Mouse (Mus musculus): ENCODE measurements around the gene Kcng3. TPM values are rescaled to one million over a fixed set of nuclear protein-coding genes. Genes with fewer than 3 reads are reported as not detected.

Kcng3 gene
- polyA plus RNA-seq, 1 experiment from 2014 or later, result not detected

- H3K4me2 ChIP-seq (ENCODE audit: low read length), result no peak overlapping the region
- H3K9me3 ChIP-seq (ENCODE audit: control insufficient read depth, low read length), result no peaks in the 10 kb centered on the region
- no peaks in the 10 kb centered on the region for H3K27me3 ChIP-seq (replicated peaks; ENCODE audit: control insufficient read depth, insufficient read depth, low read length)
- no peak overlapping the region for H3K9ac ChIP-seq (ENCODE audit: low read depth, low read length)
- no peaks in the 10 kb centered on the region for H3K4me1 ChIP-seq (ENCODE audit: control insufficient read depth, insufficient read depth, low read depth, low read length)
- H3K36me3 ChIP-seq (ENCODE audit: control insufficient read depth, insufficient read depth, low read length), result no peaks in the 10 kb centered on the region
- WGBS, result 83% methylated on average over 13 of the region's 13 CpGs
- no peak overlapping the region for H3K4me3 ChIP-seq (ENCODE audit: low read length)
- no peak overlapping the region for H3K27ac ChIP-seq (ENCODE audit: low read depth, low read length)
- ATAC-seq, result no peak
These were observed 23.0 kb upstream of the Kcng3 start for GRCm38 (mm10) chr17:83654651-83655136.

DNA sequence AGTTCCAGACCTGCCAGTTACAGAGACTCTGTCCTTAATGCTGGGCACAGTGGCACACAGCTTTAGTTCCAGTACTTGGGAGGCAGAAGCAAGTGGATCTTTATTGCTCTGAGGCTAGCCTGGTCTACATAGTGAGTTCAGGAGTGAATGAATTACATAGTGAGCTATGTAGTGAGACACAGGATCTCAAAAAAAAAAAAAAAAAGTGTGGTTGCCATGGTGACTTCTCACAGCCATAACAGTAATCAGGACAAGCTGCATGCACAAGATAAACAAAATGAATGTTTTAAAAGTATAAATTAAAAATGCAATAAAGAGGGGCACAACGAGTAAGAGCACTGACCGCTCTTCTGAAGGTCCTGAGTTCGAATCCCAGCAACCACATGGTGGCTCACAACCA lies 21.9 kb upstream of the Kcng3 start:
- no peak overlapping the region for H3K9ac ChIP-seq (ENCODE audit: low read depth, low read length)
- ATAC-seq, result no peak
- H3K36me3 ChIP-seq (ENCODE audit: control insufficient read depth, insufficient read depth, low read length), result no peaks in the 10 kb centered on the region
- H3K4me1 ChIP-seq (ENCODE audit: control insufficient read depth, insufficient read depth, low read depth, low read length), result no peaks in the 10 kb centered on the region
- H3K27me3 ChIP-seq (replicated peaks; ENCODE audit: control insufficient read depth, insufficient read depth, low read length), result no peaks in the 10 kb centered on the region
- no peak overlapping the region for H3K4me2 ChIP-seq (ENCODE audit: low read length)
- no peak overlapping the region for H3K4me3 ChIP-seq (ENCODE audit: low read length)
- no peak overlapping the region for H3K27ac ChIP-seq (ENCODE audit: low read depth, low read length)
- no peaks in the 10 kb centered on the region for H3K9me3 ChIP-seq (ENCODE audit: control insufficient read depth, low read length)
- WGBS, result 93% methylated on average over 3 of the region's 3 CpGs

GRCm38 (mm10) chr17:83650932-83651682 lies 19.4 kb upstream of the Kcng3 start:
- no peak overlapping the region for H3K4me3 ChIP-seq (ENCODE audit: low read length)
- 83% methylated on average over 7 of the region's 7 CpGs for WGBS
- no peaks in the 10 kb centered on the region for H3K9me3 ChIP-seq (ENCODE audit: control insufficient read depth, low read length)
- no peak overlapping the region for H3K4me2 ChIP-seq (ENCODE audit: low read length)
- H3K4me1 ChIP-seq (ENCODE audit: control insufficient read depth, insufficient read depth, low read depth, low read length), result no peaks in the 10 kb centered on the region
- ATAC-seq, result no peak
- H3K27me3 ChIP-seq (replicated peaks; ENCODE audit: control insufficient read depth, insufficient read depth, low read length), result no peaks in the 10 kb centered on the region
- H3K36me3 ChIP-seq (ENCODE audit: control insufficient read depth, insufficient read depth, low read length), result no peaks in the 10 kb centered on the region
- H3K27ac ChIP-seq (ENCODE audit: low read depth, low read length), result no peak overlapping the region
- no peak overlapping the region for H3K9ac ChIP-seq (ENCODE audit: low read depth, low read length)

DNA sequence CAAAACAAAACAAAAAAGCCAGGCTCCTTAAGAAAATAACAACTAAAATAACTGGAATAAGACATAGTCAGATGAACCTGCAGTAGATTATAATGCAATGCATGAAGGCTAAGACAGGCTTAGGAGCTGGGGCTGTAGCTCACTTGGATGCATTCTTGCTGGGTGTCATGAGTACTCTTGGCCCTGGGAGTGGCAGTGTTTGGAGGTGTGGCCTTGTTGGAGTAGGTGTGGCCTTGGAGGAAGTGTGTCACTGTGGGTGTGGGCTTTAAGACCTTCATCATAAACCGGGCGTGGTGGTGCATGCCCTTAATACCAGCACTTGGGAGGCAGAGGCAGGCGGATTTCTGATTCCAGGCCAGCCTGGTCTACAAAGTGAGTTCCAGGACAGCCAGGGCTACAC lies 18.3 kb upstream of the Kcng3 start:
- Histone ChIP-seq H3K4me1 (ENCODE audit: control insufficient read depth, insufficient read depth, low read depth, low read length) (no peaks in the 10 kb centered on the region), H3K9me3 (ENCODE audit: control insufficient read depth, low read length) (no peaks in the 10 kb centered on the region), H3K27me3 (replicated peaks; ENCODE audit: control insufficient read depth, insufficient read depth, low read length) (no peaks in the 10 kb centered on the region), H3K27ac (ENCODE audit: low read depth, low read length) (no peak overlapping the region), H3K36me3 (ENCODE audit: control insufficient read depth, insufficient read depth, low read length) (no peaks in the 10 kb centered on the region), H3K4me2 (ENCODE audit: low read length) (no peak overlapping the region), H3K9ac (ENCODE audit: low read depth, low read length) (no peak overlapping the region), H3K4me3 (ENCODE audit: low read length) (no peak overlapping the region)
- no peak for ATAC-seq
- 91% methylated on average over 3 of the region's 3 CpGs for WGBS

- Histone ChIP-seq H3K4me3 (ENCODE audit: low read length) (no peak overlapping the region), H3K27ac (ENCODE audit: low read depth, low read length) (no peak overlapping the region), H3K4me1 (ENCODE audit: control insufficient read depth, insufficient read depth, low read depth, low read length) (no peaks in the 10 kb centered on the region), H3K4me2 (ENCODE audit: low read length) (no peak overlapping the region), H3K27me3 (replicated peaks; ENCODE audit: control insufficient read depth, insufficient read depth, low read length) (no peaks in the 10 kb centered on the region), H3K9ac (ENCODE audit: low read depth, low read length) (no peak overlapping the region), H3K36me3 (ENCODE audit: control insufficient read depth, insufficient read depth, low read length) (no peaks in the 10 kb centered on the region), H3K9me3 (ENCODE audit: control insufficient read depth, low read length) (no peaks in the 10 kb centered on the region)
- ATAC-seq, result no peak
- WGBS, result 97% methylated on average over 7 of the region's 7 CpGs
These were observed 15.7 kb upstream of the Kcng3 start for GRCm38 (mm10) chr17:83647413-83647812.

DNA sequence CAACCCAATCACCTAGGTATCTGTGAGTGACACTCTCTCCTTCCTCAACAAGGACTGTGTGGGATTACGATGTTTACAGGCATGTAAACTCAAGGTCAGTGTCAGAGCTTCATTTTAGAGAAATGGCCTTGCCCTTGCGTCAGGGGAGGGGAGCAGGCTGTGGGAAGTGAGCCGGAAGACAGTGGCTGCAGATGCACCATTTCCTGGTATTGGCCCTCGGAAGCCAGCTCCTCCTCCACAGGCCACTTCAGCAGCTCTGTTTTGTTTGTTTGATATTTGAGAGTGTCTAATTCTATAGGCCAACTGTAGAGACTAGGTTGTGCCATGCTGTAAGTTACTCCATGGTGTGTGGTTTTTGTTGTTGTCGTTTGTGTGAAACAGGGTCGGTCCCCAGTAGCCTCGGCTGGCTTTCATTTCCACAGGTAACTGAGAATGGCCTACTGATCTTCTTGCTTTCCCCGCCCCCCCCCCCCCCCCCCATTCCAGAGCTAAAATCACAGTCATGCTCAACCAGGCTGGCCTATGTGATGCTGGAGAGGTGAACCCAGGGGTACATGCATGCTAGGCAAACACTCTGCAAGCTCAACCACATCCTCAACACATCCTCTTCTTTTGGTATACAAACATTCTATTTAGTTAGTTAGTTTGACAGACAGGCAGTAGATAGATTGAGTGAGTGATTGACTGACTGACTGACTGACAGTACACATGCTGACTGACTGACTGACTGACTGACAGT lies 14.9 kb upstream of the Kcng3 start:
- 85% methylated on average over 8 of the region's 8 CpGs for WGBS
- Histone ChIP-seq H3K9me3 (ENCODE audit: control insufficient read depth, low read length) (no peaks in the 10 kb centered on the region), H3K4me3 (ENCODE audit: low read length) (no peak overlapping the region), H3K4me1 (ENCODE audit: control insufficient read depth, insufficient read depth, low read depth, low read length) (no peaks in the 10 kb centered on the region), H3K36me3 (ENCODE audit: control insufficient read depth, insufficient read depth, low read length) (no peaks in the 10 kb centered on the region), H3K9ac (ENCODE audit: low read depth, low read length) (no peak overlapping the region), H3K4me2 (ENCODE audit: low read length) (no peak overlapping the region), H3K27me3 (replicated peaks; ENCODE audit: control insufficient read depth, insufficient read depth, low read length) (no peaks in the 10 kb centered on the region), H3K27ac (ENCODE audit: low read depth, low read length) (no peak overlapping the region)
- ATAC-seq, result no peak

- Histone ChIP-seq H3K9ac (ENCODE audit: low read depth, low read length) (no peak overlapping the region), H3K4me3 (ENCODE audit: low read length) (no peak overlapping the region), H3K4me2 (ENCODE audit: low read length) (no peak overlapping the region), H3K9me3 (ENCODE audit: control insufficient read depth, low read length) (no peaks in the 10 kb centered on the region), H3K36me3 (ENCODE audit: control insufficient read depth, insufficient read depth, low read length) (no peaks in the 10 kb centered on the region), H3K4me1 (ENCODE audit: control insufficient read depth, insufficient read depth, low read depth, low read length) (no peaks in the 10 kb centered on the region), H3K27me3 (replicated peaks; ENCODE audit: control insufficient read depth, insufficient read depth, low read length) (no peaks in the 10 kb centered on the region), H3K27ac (ENCODE audit: low read depth, low read length) (no peak overlapping the region)
- WGBS, result 67% methylated on average over 8 of the region's 9 CpGs
- ATAC-seq, result no peak
These were observed 13.6 kb upstream of the Kcng3 start for GRCm38 (mm10) chr17:83645226-83645808.

GRCm38 (mm10) chr17:83637393-83637792 lies 5.7 kb upstream of the Kcng3 start:
- 79% methylated on average over 2 of the region's 2 CpGs for whole genome bisulfite sequencing
- Histone ChIP-seq H3K9me3 (ENCODE audit: control insufficient read depth, low read length) (no peaks in the 10 kb centered on the region), H3K4me3 (ENCODE audit: low read length) (no peak overlapping the region), H3K4me2 (ENCODE audit: low read length) (no peak overlapping the region), H3K4me1 (ENCODE audit: control insufficient read depth, insufficient read depth, low read depth, low read length) (peaks cover 3% of the 10 kb centered on the region), H3K27ac (ENCODE audit: low read depth, low read length) (no peak overlapping the region), H3K9ac (ENCODE audit: low read depth, low read length) (no peak overlapping the region), H3K27me3 (replicated peaks; ENCODE audit: control insufficient read depth, insufficient read depth, low read length) (0 out of 2 replicates have a peak, but pooled peaks cover 3% of the 10 kb centered on the region), H3K36me3 (ENCODE audit: control insufficient read depth, insufficient read depth, low read length) (no peaks in the 10 kb centered on the region)
- no peak for ATAC-seq

DNA sequence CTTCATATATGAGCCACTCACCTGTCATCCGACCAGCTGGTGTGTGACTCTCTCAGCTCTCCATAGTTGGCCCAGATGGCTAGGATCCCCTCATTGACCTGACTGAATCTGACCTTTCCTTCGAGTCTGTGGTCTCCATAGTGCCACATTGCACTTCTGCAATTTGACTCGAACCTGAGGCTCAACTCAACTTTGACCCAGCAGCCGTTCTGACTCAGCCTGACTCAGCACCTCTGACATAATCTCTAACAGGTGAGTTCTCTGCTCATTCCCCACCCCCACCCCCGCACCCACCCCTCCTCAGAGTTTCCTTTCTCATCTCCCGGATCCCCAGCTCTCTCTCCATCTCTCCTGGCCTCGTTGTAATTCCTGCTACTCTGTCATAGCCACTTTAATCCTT lies 4.7 kb upstream of the Kcng3 start:
- H3K4me2 ChIP-seq (ENCODE audit: low read length), result no peak overlapping the region
- peaks cover 12% of the 10 kb centered on the region for H3K4me1 ChIP-seq (ENCODE audit: control insufficient read depth, insufficient read depth, low read depth, low read length)
- no peak overlapping the region for H3K9ac ChIP-seq (ENCODE audit: low read depth, low read length)
- ATAC-seq, result no peak
- WGBS, result 89% methylated on average over 7 of the region's 7 CpGs
- peaks cover 8% of the 10 kb centered on the region for H3K27me3 ChIP-seq (replicated peaks; ENCODE audit: control insufficient read depth, insufficient read depth, low read length)
- no peak overlapping the region for H3K4me3 ChIP-seq (ENCODE audit: low read length)
- H3K27ac ChIP-seq (ENCODE audit: low read depth, low read length), result no peak overlapping the region
- no peaks in the 10 kb centered on the region for H3K9me3 ChIP-seq (ENCODE audit: control insufficient read depth, low read length)
- H3K36me3 ChIP-seq (ENCODE audit: control insufficient read depth, insufficient read depth, low read length), result no peaks in the 10 kb centered on the region
